Mouse (Mus musculus) spleen, adult 2 months (tissue): ENCODE data around the gene H2afy2. TPM values are rescaled to one million over a fixed set of nuclear protein-coding genes. Genes with fewer than 3 reads are reported as not detected.
A peak's percentile ranks its signal among the peaks of the same experiment; 100 is the strongest.

Source experiments
- DNase-seq, 2 experiments: peaks; one replicate each; pipeline versions ENCODE4 v3.0.0 to v3.0.0-alpha.2; 2012 to 2021; ENCODE audit warnings: low spot score in 2 of 2, low read depth in 1 of 2
- H3K27ac ChIP-seq: fragments of 200-500 bp; 2 replicates; pipeline ENCODE4 v1.5.1; 2012; ENCODE audit warnings: low read length, inconsistent platforms; ENCODE audit not compliant: insufficient read depth
- H3K27me3 ChIP-seq: fragments of 200-500 bp; 2 replicates; pipeline ENCODE4 v1.6.1; 2012; ENCODE audit warnings: mild to moderate bottlenecking, moderate library complexity, low read length, inconsistent platforms; ENCODE audit not compliant: control insufficient read depth, insufficient read depth
- H3K36me3 ChIP-seq: fragments of 200-500 bp; 2 replicates; pipeline ENCODE4 v1.6.1; 2012; ENCODE audit warnings: mild to moderate bottlenecking, low read length, inconsistent platforms; ENCODE audit not compliant: control insufficient read depth, insufficient read depth
- H3K4me1 ChIP-seq: fragments of 200-500 bp; 2 replicates; pipeline ENCODE4 v1.6.1; 2011; ENCODE audit warnings: inconsistent platforms; ENCODE audit not compliant: control insufficient read depth, insufficient read depth, insufficient read length
- H3K4me3 ChIP-seq: fragments of 200-500 bp; 2 replicates; pipeline ENCODE4 v1.5.1; 2011; ENCODE audit warnings: mild to moderate bottlenecking, inconsistent platforms; ENCODE audit not compliant: insufficient read depth, insufficient read length; ENCODE audit errors: extremely low read depth
- CTCF ChIP-seq: fragments of 200-500 bp; IDR thresholded peaks from 2 replicates; pipeline ENCODE4 v1.5.1; 2011; ENCODE audit warnings: mild to moderate bottlenecking, inconsistent platforms; ENCODE audit not compliant: insufficient read depth, insufficient read length, insufficient replicate concordance; ENCODE audit errors: extremely low read depth
- POLR2A ChIP-seq: fragments of 200-500 bp; IDR thresholded peaks from 2 replicates; pipeline ENCODE4 v1.6.1; 2011; ENCODE audit warnings: low read depth, low read length, inconsistent platforms
- whole genome bisulfite sequencing: fragments of 180-500 bp; shearing (Covaris S2); methylation state at CpG from one replicate; pipeline ENCODE4 v1.1.7; 2018; 5-methylcytosine and 5-hydroxymethylcytosine counted together
- polyA plus RNA-seq: library from polyadenylated mRNA; depleted of rRNA; stranded (reverse); fragments of >200 nt; gene quantifications from 2 replicates; pipeline ENCODE4 v1.2.3, GENCODE M21; 2012

The H2afy2 gene
- polyA plus RNA-seq, 1 experiment, result 0.78 TPM

DNA sequence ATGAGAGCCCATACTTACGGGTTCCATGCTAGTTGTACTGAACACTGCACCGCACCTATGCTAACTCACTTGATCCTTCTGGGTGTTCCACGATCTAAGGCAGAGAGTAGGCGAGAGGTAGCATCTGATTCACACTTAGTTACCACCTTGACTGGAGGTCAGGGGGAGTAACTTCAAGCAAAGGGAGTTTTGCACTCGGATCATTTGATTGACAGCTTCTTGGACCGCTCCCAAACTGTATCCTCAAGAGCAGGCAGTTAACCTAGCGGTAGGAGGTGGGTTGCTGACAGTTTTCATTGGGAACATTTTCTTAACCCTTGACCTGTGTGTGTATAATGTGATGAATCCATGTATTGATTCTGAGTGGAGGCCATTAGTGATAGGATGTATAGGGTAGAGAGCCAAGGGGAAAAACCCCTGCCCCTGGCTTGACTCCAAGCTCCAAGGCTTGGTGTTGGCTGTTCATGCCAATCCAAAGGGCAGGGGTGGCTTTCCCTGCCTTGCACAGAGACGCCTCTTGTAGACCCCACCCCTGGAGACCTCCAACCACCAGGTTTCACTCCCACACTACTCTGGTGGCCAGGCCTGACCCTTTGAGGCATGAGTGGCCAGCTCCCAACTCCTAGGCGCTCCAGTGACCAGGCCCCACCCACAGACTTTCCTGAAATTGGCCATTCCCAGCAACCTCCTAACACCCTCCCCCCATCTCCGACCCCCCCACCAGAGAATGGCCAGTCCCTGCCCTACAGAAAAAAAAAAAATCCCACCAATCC is 3.8 kb upstream of the H2afy2 start:
- TF ChIP-seq POLR2A, result no peak
- no peak for TF ChIP-seq CTCF

DNA sequence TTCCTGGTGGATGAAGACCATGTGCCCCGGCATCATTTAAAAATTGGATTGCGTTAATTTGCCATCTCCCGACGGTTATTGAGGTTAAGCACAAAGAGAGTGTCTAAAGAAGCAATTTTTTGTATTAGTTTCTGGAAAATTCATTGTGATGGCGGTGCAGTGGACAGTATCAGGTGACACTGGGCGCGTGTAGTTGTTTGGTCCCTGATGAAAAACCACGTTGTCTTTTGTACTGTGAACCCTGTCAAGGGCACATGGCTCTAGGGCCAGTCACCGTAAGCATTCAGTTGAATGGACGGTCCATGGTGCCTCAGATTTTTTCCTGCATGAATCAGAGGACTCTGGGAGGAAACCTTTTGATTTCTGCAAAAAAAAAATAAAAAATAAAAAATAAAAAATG is 467 bp upstream of the H2afy2 start:
- peaks cover 15% of the 10 kb centered on the region for H3K27me3 ChIP-seq
- TF ChIP-seq POLR2A (no peak), CTCF (no peak)
- no peak for DNase-seq
- no peaks in the 10 kb centered on the region for H3K36me3 ChIP-seq
- no peak overlapping the region for H3K27ac ChIP-seq
- H3K4me1 ChIP-seq, result peaks cover 2% of the 10 kb centered on the region; the same call in 1 of the 2 replicates
- no peak overlapping the region for H3K4me3 ChIP-seq
- 76% methylated on average over 10 of the region's 10 CpGs for WGBS

More for the DNA sequence above, 3.8 kb upstream of the H2afy2 start:
- no peak overlapping the region for H3K27ac ChIP-seq
- H3K36me3 ChIP-seq, result no peaks in the 10 kb centered on the region
- DNase-seq, result no peak
- peaks cover 12% of the 10 kb centered on the region for H3K27me3 ChIP-seq
- peaks cover 2% of the 10 kb centered on the region; the same call in 1 of the 2 replicates for H3K4me1 ChIP-seq
- H3K4me3 ChIP-seq, result no peak overlapping the region
- 82% methylated on average over 10 of the region's 10 CpGs for WGBS

DNA sequence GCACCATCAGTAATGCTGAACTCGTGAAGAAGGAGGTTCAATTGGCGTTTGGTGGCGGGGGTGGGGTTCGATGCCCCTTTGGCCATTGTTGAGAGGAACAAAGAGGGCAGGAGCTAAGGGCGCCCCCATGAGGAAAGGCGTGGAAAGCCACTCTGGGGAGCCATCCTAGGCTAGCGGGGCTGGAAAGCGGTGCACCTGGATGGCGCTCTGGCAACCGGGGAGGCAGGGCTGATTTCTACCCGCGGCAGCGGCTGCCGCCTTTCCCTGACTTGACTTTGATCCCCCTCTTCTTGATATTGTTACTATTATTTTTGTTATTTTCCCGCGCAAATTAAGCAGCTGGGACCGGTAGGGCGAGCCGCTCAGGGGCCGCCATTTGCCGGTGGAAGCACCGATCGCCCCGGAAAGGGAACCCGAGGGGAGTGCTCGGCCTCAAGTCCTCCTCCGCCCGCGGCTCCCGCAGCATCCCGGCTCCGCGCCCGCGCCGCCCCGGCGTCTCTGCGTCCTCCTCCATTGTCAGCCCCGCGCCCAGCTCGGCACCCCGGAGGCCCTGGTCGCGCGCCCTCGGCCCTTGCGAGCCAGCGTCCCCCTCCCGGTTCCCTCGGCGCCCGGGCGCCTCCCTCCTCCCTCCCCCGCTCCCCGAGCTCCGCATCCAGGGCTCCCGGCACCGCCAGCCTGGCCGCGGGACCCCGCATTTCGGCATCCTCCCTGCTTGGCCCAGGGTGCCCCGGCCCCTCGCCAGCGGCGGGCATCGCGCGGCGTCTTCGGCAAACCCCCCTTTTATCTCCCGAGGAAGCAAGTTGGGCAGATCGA is 942 bp downstream of the H2afy2 start:
- H3K27me3 ChIP-seq, result peaks cover 15% of the 10 kb centered on the region
- no peak for DNase-seq

GRCm38 (mm10) chr10:61781461-61782128 is 2.4 kb downstream of the H2afy2 start:
- no peak for TF ChIP-seq CTCF
- TF ChIP-seq POLR2A, result no peak
- Histone ChIP-seq H3K36me3 (no peaks in the 10 kb centered on the region), H3K27ac (no peak overlapping the region), H3K4me3 (no peak overlapping the region), H3K27me3 (peaks cover 15% of the 10 kb centered on the region), H3K4me1 (peaks cover 2% of the 10 kb centered on the region; the same call in 1 of the 2 replicates)
- WGBS, result 66% methylated on average over 8 of the region's 9 CpGs
- DNase-seq, result no peak

More for the DNA sequence above, 942 bp downstream of the H2afy2 start:
- H3K27ac ChIP-seq, result no peak overlapping the region
- WGBS, result 4% methylated on average over 66 of the region's 74 CpGs
- peak overlapping the region; percentile 39; the same call in 1 of the 2 replicates for H3K4me3 ChIP-seq
- no peaks in the 10 kb centered on the region for H3K36me3 ChIP-seq
- H3K4me1 ChIP-seq, result peaks cover 2% of the 10 kb centered on the region; the same call in 1 of the 2 replicates
- TF ChIP-seq POLR2A (no peak), CTCF (no peak)

DNA sequence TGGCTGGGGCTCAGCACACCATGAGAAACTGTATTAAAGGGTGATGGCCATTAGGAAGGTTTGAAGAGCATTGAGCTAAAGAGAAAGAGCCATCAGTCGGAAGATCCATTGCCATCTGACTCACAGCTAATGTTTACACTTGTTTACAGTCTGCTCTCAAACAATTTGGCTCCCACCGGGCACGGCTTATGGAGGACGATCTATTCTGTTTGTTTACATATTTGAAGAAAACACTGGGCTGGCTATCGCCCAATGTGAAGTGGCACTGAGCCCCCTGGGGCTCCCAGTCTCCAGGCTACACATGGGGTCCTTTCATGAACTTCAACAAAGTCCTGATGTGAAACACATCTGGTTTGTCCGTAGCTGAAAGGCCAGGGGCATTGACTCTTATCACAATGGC is 17.1 kb downstream of the H2afy2 start:
- Histone ChIP-seq H3K36me3 (no peaks in the 10 kb centered on the region), H3K27me3 (no peaks in the 10 kb centered on the region), H3K4me3 (no peak overlapping the region), H3K4me1 (no peaks in the 10 kb centered on the region), H3K27ac (no peak overlapping the region)
- no peak for DNase-seq
- TF ChIP-seq POLR2A, result no peak
- no peak for TF ChIP-seq CTCF
- 74% methylated on average over 6 of the region's 6 CpGs for WGBS

GRCm38 (mm10) chr10:61765558-61765957 is 18.4 kb downstream of the H2afy2 start:
- Histone ChIP-seq H3K4me3 (no peak overlapping the region), H3K27ac (no peak overlapping the region), H3K36me3 (no peaks in the 10 kb centered on the region), H3K27me3 (no peaks in the 10 kb centered on the region), H3K4me1 (no peaks in the 10 kb centered on the region)
- WGBS, result 83% methylated on average over 5 of the region's 5 CpGs
- no peak for DNase-seq
- no peak for TF ChIP-seq POLR2A
- TF ChIP-seq CTCF, result no peak
